Comparison of ENCODE assay signal across 8 mouse cellular contexts in the genomic region with DNA sequence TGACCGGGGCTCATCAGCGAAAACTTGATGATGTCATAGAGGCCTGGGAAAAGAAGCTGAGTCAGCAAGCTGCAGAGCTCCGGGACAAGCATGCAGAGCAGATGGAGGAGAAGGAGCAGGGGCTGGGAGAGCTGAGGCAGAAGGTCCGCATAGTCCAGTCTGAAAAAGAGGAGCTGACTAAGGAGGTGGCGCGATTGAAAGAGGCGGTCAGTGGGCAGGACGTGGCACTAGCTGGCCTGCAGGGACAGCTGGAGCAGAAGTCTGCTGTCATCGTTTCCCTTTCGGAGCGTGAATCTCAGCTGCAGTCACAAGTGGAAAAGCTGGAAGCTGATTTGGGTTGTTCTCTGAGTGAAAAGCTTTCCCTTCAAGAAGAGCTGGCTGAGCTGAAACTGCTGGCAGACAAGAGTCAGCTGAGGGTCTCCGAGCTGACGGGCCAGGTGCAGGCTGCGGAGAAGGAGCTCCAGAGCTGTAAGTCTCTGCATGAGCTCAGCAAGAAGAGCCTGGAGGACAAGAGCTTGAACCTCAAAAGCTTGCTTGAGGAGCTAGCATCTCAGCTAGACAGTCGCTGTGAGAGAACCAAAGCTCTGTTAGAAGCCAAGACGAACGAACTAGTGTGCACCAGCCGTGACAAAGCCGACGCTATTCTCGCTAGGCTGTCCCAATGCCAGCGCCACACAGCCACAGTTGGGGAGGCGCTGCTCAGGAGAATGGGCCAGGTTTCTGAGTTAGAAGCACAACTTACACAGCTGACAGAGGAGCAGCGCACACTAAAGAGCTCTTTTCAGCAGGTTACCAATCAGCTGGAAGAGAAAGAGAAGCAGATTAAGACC. TPM values are rescaled to one million over a fixed set of nuclear protein-coding genes. Genes with fewer than 3 reads are reported as not detected.
DNase-seq lines count a peak whose midpoint lies in the region; ATAC-seq lines count a peak whose summit lies in the region.

No protein-coding gene starts in this region.

- H3K27me3 ChIP-seq in hindbrain, embryonic 14.5 days (ENCODE audit: control insufficient read depth, insufficient read depth, low read length) = no peaks in the 10 kb centered on the region
- no peaks in the 10 kb centered on the region for H3K27me3 ChIP-seq in liver, embryonic 16.5 days (ENCODE audit: control insufficient read depth, insufficient read depth, low read depth, low read length)
- no peaks in the 10 kb centered on the region for H3K27me3 ChIP-seq in kidney, embryonic 16.5 days (ENCODE audit: insufficient read depth, low read length)

- H3K4me1 ChIP-seq in hindbrain, embryonic 14.5 days (replicated peaks; ENCODE audit: control insufficient read depth, insufficient read depth, low read length) = no peaks in the 10 kb centered on the region
- no peaks in the 10 kb centered on the region for H3K4me1 ChIP-seq in liver, embryonic 16.5 days (ENCODE audit: control insufficient read depth, low read depth, low read length)
- no peaks in the 10 kb centered on the region for H3K4me1 ChIP-seq in kidney, embryonic 16.5 days (ENCODE audit: insufficient read depth, low read length)

- DNase-seq in gastrocnemius, adult 18-20 months (ENCODE audit: low spot score) = peak; percentile 19
- DNase-seq in gastrocnemius, adult 8-10 months (ENCODE audit: low spot score in 2 of 2) = no peak
- no peak for DNase-seq in hindbrain, embryonic 14.5 days (ENCODE audit: low spot score)
- no peak for DNase-seq in urinary bladder, postnatal 4 days (ENCODE audit: low spot score in 2 of 2)

- no peak overlapping the region for H3K9ac ChIP-seq in hindbrain, embryonic 14.5 days
- no peak overlapping the region for H3K9ac ChIP-seq in liver, embryonic 16.5 days (ENCODE audit: low read depth, low read length)
- H3K9ac ChIP-seq in kidney, embryonic 16.5 days (replicated peaks; ENCODE audit: low read length) = no peak overlapping the region

- 75% methylated on average over 24 of the region's 24 CpGs for WGBS in hindbrain, embryonic 14.5 days
- WGBS in liver, embryonic 16.5 days (ENCODE audit: insufficient replicate concordance) = 86% methylated on average over 24 of the region's 24 CpGs
- WGBS in kidney, embryonic 16.5 days = 83% methylated on average over 24 of the region's 24 CpGs

- no peaks in the 10 kb centered on the region for H3K9me3 ChIP-seq in hindbrain, embryonic 14.5 days (ENCODE audit: control insufficient read depth, low read length)
- no peaks in the 10 kb centered on the region for H3K9me3 ChIP-seq in liver, embryonic 16.5 days (replicated peaks; ENCODE audit: control insufficient read depth, low read length)
- no peaks in the 10 kb centered on the region for H3K9me3 ChIP-seq in kidney, embryonic 16.5 days (ENCODE audit: low read length)

- peaks cover 88% of the 10 kb centered on the region for H3K36me3 ChIP-seq in hindbrain, embryonic 14.5 days (replicated peaks; ENCODE audit: control insufficient read depth, insufficient read depth)
- peaks cover 13% of the 10 kb centered on the region for H3K36me3 ChIP-seq in liver, embryonic 16.5 days (ENCODE audit: control insufficient read depth, insufficient read depth)
- H3K36me3 ChIP-seq in kidney, embryonic 16.5 days (ENCODE audit: insufficient read depth, low read length) = peaks cover 68% of the 10 kb centered on the region

- H3K27ac ChIP-seq in hindbrain, embryonic 14.5 days = 0 out of 2 replicates have a peak overlapping the region, but pooled peaks have one; percentile 26
- no peak overlapping the region for H3K27ac ChIP-seq in liver, embryonic 16.5 days (ENCODE audit: low read length)
- H3K27ac ChIP-seq in kidney, embryonic 16.5 days (ENCODE audit: low read length) = no peak overlapping the region

- ATAC-seq in erythroid progenitor cell, adult 5-6 weeks (replicated peaks; ENCODE audit: low FRiP score, poor library complexity, severe bottlenecking) = peak; percentile 34; the same call in 1 of the 2 replicates
- no peak for ATAC-seq in hindbrain, embryonic 14.5 days (ENCODE audit: low FRiP score)
- 0 out of 2 replicates have a peak, but pooled peaks have one; percentile 11 for ATAC-seq in liver, embryonic 16.5 days (ENCODE audit: low read depth)
- ATAC-seq in megakaryocyte-erythroid progenitor cell, adult 5-6 weeks (replicated peaks; ENCODE audit: low FRiP score, low TSS enrichment, poor library complexity, severe bottlenecking) = no peak
- ATAC-seq in kidney, embryonic 16.5 days (ENCODE audit: low FRiP score, low TSS enrichment) = no peak

- H3K4me2 ChIP-seq in hindbrain, embryonic 14.5 days (replicated peaks) = no peak overlapping the region
- H3K4me2 ChIP-seq in liver, embryonic 16.5 days (ENCODE audit: low read depth, low read length) = no peak overlapping the region
- no peak overlapping the region for H3K4me2 ChIP-seq in kidney, embryonic 16.5 days (replicated peaks; ENCODE audit: low read depth, low read length)

- H3K4me3 ChIP-seq in hindbrain, embryonic 14.5 days (replicated peaks; ENCODE audit: low read length) = no peak overlapping the region
- H3K4me3 ChIP-seq in liver, embryonic 16.5 days (ENCODE audit: low read depth, low read length) = no peak overlapping the region
- no peak overlapping the region for H3K4me3 ChIP-seq in kidney, embryonic 16.5 days (ENCODE audit: low read length)

RNA-seq across cellular contexts. Expression of a gene that starts 49.3 kb away (rescaled TPM):
- 1 to 10 TPM; 3.3 to 5.2 TPM for total RNA-seq in gastrocnemius, adult 18-20 months (2021)
- 1 to 10 TPM; 2.8 to 6.1 (median 4.4) TPM for total RNA-seq in gastrocnemius, adult 8-10 months (2022)
- total RNA-seq in erythroid progenitor cell, adult 5-6 weeks (2015; ENCODE audit: low replicate concordance) = 2.9 and 3.6 TPM in 2 replicates
- total RNA-seq in erythroid progenitor cell, adult 5-6 weeks (2017; ENCODE audit: low replicate concordance) = 1.6 and 2.8 TPM in 2 replicates
- 2.7 and 4.4 TPM in 2 replicates for polyA plus RNA-seq in hindbrain, embryonic 14.5 days (2014; fragmentation: Nextera tagmentation; extraction: Ambion mirVana)
- polyA plus RNA-seq in liver, embryonic 16.5 days (2015; fragmentation: Nextera tagmentation; extraction: Ambion mirVana) = 1.1 and 1.4 TPM in 2 replicates
- total RNA-seq in megakaryocyte-erythroid progenitor cell, adult 5-6 weeks (2014; fragmentation: Nextera tagmentation) = 0.02 and 5.6 TPM in 2 replicates
- total RNA-seq in megakaryocyte-erythroid progenitor cell, adult 5-6 weeks (2017) = 0.50 TPM in 1 of 2 replicates, not detected in the other
- 10.8 and 11.1 TPM in 2 replicates for polyA plus RNA-seq in kidney, embryonic 16.5 days (2015; fragmentation: Nextera tagmentation; extraction: Ambion mirVana)

RNA-seq across cellular contexts. Expression of a gene that starts 51.1 kb away (rescaled TPM):
- total RNA-seq in gastrocnemius, adult 18-20 months (2021) = 100 to 1,000 TPM; 385 to 446 TPM
- total RNA-seq in gastrocnemius, adult 8-10 months (2022) = 100 to 1,000 TPM; 399 to 503 (median 431) TPM
- 21.8 and 25.2 TPM in 2 replicates for total RNA-seq in erythroid progenitor cell, adult 5-6 weeks (2015; ENCODE audit: low replicate concordance)
- total RNA-seq in erythroid progenitor cell, adult 5-6 weeks (2017; ENCODE audit: low replicate concordance) = 38.1 and 42.6 TPM in 2 replicates
- polyA plus RNA-seq in hindbrain, embryonic 14.5 days (2014; fragmentation: Nextera tagmentation; extraction: Ambion mirVana) = 43.9 and 47.1 TPM in 2 replicates
- polyA plus RNA-seq in liver, embryonic 16.5 days (2015; fragmentation: Nextera tagmentation; extraction: Ambion mirVana) = 13.3 and 13.7 TPM in 2 replicates
- total RNA-seq in megakaryocyte-erythroid progenitor cell, adult 5-6 weeks (2014; fragmentation: Nextera tagmentation) = 48.5 and 49.5 TPM in 2 replicates
- total RNA-seq in megakaryocyte-erythroid progenitor cell, adult 5-6 weeks (2017) = 74.2 and 87.3 TPM in 2 replicates
- polyA plus RNA-seq in kidney, embryonic 16.5 days (2015; fragmentation: Nextera tagmentation; extraction: Ambion mirVana) = 55.1 and 63.6 TPM in 2 replicates

Comparison
In these comparisons a context has a peak if more than half of its experiments do, and no peak if none do; other contexts are left out.
1. ATAC-seq: peak in erythroid progenitor cell, adult 5-6 weeks (single experiment) and liver, embryonic 16.5 days (single experiment); none in hindbrain, embryonic 14.5 days (single experiment), megakaryocyte-erythroid progenitor cell, adult 5-6 weeks (single experiment) and kidney, embryonic 16.5 days (single experiment).
2. RNA of a gene that starts 51.1 kb away (total RNA-seq): 399 to 503 TPM in gastrocnemius, adult 8-10 months and 385 to 446 TPM in gastrocnemius, adult 18-20 months; 48.5 to 87.3 TPM in megakaryocyte-erythroid progenitor cell, adult 5-6 weeks and 21.8 to 42.6 TPM in erythroid progenitor cell, adult 5-6 weeks; every median in the first group is over 4 times any median in the second.